Mouse (Mus musculus) bone marrow macrophage, adult 2 months (primary cell): ENCODE data around the gene Olfm1.

Experiments used
- CTCF ChIP-seq: IDR thresholded peaks from 2 replicates; pipeline ENCODE4 v1.5.1; 2012; ENCODE audit warnings: low read depth, mild to moderate bottlenecking, low read length, moderate library complexity
- POLR2A ChIP-seq: IDR thresholded peaks from 2 replicates; pipeline ENCODE4 v1.6.1; 2012; ENCODE audit warnings: mild to moderate bottlenecking, low read depth, low read length, borderline replicate concordance

GRCm38 (mm10) chr2:28236447-28236846, 43.7 kb downstream of the Olfm1 start:
- TF ChIP-seq POLR2A (no peak), CTCF (no peak)
